Mouse (Mus musculus) skeletal muscle tissue, postnatal 0 days (tissue): ENCODE results near the gene Gm13757. TPM values are rescaled to one million over a fixed set of nuclear protein-coding genes. Genes with fewer than 3 reads are reported as not detected.

Experiments
- polyA plus RNA-seq: library from polyadenylated mRNA; unstranded; fragments of >200 nt; fragmentation: Nextera tagmentation; extraction: Ambion mirVana; gene quantifications from 2 replicates; pipeline ENCODE4 v1.2.1, GENCODE M21; 2015

Gm13757 gene
- polyA plus RNA-seq = not detected in 2 replicates

DNA sequence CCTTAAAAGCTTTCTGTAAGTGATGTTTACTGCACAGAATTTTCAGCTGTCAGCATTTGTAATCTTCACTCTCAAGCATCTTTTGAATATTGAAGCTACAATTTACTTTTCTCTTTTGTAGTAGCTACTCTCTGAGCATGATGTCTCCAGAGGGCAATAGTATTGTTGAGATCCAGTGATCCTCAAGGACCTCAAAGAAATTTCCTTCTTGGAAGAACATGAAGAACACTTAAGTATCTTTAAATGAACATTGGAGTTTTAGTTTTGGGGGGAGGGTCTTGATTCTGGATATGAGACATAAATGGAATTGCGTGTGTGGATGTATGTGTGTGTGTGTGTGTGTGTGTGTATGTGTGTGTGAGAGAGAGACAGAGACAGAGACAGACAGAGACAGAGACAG, at the start of gene Gm13757:
Gm13757 (minus strand) TSS at position 101 of the 400 bp plus-strand sequence.

DNA sequence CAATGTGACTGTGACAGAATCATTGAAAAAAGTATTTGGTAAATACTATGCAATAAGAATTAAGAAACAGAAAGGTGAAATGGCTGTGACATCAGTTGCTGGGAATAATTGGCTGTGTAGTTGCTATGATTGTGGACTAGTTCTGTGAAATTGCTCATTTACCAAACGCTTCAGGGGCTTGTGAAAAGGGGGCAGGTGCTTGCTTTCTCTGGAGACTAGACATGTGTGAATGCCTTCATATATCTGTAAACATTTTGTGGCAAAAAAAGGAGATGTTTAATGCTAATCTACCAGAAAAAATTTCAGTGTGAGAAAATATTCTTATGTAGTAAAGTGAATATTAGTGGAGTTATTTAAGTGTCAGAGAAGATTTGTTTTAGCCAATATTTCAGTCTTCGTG, 44.1 kb upstream of the Gm13757 start, which contains the start of gene Olfr1185-ps1:
Olfr1185-ps1 (plus strand) TSS at position 301 of the 400 bp plus-strand sequence.

DNA sequence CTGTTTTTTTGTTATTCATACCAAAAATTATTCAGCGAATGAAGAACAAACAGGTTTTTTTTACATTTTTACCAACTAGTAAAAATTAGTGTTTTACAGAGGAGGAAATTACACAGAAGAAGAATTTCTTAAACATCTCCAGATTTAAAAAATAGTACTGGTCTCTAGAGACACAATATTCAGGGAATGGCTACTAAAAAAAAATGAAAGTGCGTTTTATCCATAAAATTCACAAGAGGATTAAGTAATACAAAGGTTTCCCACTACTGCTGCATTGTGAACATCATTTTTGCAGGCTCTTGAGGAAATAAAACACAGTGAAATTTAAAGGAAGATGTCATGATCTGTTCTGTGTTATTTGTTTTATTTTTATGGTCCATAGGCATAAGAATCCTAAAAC, 34.4 kb upstream of the Gm13757 start, which contains the start of gene Olfr1184:
Olfr1184 (plus strand) TSS at position 301 of the 400 bp plus-strand sequence.

GRCm38 (mm10) chr2:88454567-88454966, 5.6 kb upstream of the Gm13757 start, which contains the start of gene Olfr1183:
TSS of gene Olfr1183 (plus strand) at chr2:88454867.

DNA sequence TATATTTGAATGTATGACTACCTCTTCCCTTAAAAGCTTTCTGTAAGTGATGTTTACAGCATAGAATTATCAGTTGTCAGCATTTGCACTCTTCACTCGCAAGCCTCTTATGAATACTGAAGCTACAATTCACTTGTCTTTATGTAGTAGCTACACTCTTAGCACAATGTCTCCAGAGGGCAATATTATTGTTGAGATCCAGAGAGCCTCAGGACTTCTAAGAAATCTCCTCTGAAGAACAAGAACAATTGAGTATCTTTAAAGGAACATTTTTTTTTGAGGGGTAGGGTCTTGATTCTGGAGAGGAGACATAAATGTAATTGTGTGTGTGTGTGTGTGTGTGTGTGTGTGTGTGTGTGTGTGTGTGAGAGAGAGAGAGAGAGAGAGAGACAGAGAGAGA, 22.9 kb downstream of the Gm13757 start, which contains the start of gene Olfr1181:
Olfr1181 (minus strand) TSS at position 101 of the 400 bp plus-strand sequence.

DNA sequence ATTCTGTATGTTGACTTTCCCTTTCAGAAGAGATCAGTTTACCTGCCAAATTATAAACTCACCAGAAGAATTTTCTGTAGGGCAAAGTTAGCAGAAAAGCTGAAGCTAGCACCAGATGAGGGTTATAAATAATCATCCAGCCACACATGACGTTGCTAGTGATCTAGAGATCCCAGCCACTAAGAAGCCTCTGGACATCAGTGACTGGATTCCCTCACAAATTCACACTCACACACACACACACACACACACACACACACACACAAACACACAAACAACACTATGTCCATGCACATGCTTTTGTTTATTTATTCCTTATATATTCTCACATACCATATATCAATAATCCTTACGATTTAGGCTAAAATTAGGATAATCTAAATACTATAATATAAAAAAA, 29.9 kb downstream of the Gm13757 start, which contains the start of gene Olfr1180:
Olfr1180 (minus strand) TSS at position 101 of the 400 bp plus-strand sequence.

GRCm38 (mm10) chr2:88406353-88406752, 42.6 kb downstream of the Gm13757 start, which contains the start of gene Olfr1179:
TSS of gene Olfr1179 (minus strand) at chr2:88406453.

Other genes with a start within 250 kb of the Gm13757 start
- gene Olfr1170, start 220.8 kb downstream of the Gm13757 start, polyA plus RNA-seq = not detected in 2 replicates
- not detected in 2 replicates for gene Olfr1173, start 169.3 kb downstream of the Gm13757 start, polyA plus RNA-seq
- gene Olfr1174-ps, start 134.0 kb downstream of the Gm13757 start, polyA plus RNA-seq = not detected in 2 replicates
- not detected in 2 replicates for gene Olfr1175-ps, start 121.9 kb downstream of the Gm13757 start, polyA plus RNA-seq
- not detected in 2 replicates for gene Olfr1176, start 112.4 kb downstream of the Gm13757 start, polyA plus RNA-seq
- not detected in 2 replicates for gene Olfr1177-ps, start 102.6 kb downstream of the Gm13757 start, polyA plus RNA-seq
- gene Olfr1178, start 62.1 kb downstream of the Gm13757 start, polyA plus RNA-seq = not detected in 2 replicates
- gene Olfr1179, start 42.7 kb downstream of the Gm13757 start, polyA plus RNA-seq = not detected in 2 replicates
- gene Olfr1180, start 30.0 kb downstream of the Gm13757 start, polyA plus RNA-seq = not detected in 2 replicates
- gene Olfr1181, start 23.0 kb downstream of the Gm13757 start, polyA plus RNA-seq = not detected in 2 replicates
- not detected in 2 replicates for gene Olfr1183, start 5.7 kb upstream of the Gm13757 start, polyA plus RNA-seq
- gene Olfr1184, start 34.5 kb upstream of the Gm13757 start, polyA plus RNA-seq = not detected in 2 replicates
- not detected in 2 replicates for gene Olfr1185-ps1, start 44.2 kb upstream of the Gm13757 start, polyA plus RNA-seq
- not detected in 2 replicates for gene Olfr1186, start 69.4 kb upstream of the Gm13757 start, polyA plus RNA-seq
- not detected in 2 replicates for gene Olfr1188, start 107.8 kb upstream of the Gm13757 start, polyA plus RNA-seq
- not detected in 2 replicates for gene Olfr1189, start 137.3 kb upstream of the Gm13757 start, polyA plus RNA-seq
- not detected in 2 replicates for gene Olfr1191-ps1, start 191.4 kb upstream of the Gm13757 start, polyA plus RNA-seq
- not detected in 2 replicates for gene Olfr1192-ps1, start 199.4 kb upstream of the Gm13757 start, polyA plus RNA-seq
- not detected in 2 replicates for gene Olfr1193, start 226.5 kb upstream of the Gm13757 start, polyA plus RNA-seq
- not detected in 2 replicates for gene Olfr1195, start 240.1 kb upstream of the Gm13757 start, polyA plus RNA-seq